Mouse (Mus musculus) hindbrain, embryonic 11.5 days (tissue): ENCODE results near the gene Hlx. TPM values are rescaled to one million over a fixed set of nuclear protein-coding genes. Genes with fewer than 3 reads are reported as not detected.

Source experiments
- ATAC-seq: fragments of 200-750 bp; cut with Nextera tagmentation; 2 replicates; pipeline ENCODE4 v1.8.0; 2017; ENCODE audit warnings: mild to moderate bottlenecking, moderate TSS enrichment, moderate library complexity; ENCODE audit not compliant: low FRiP score
- DNase-seq: peaks from one replicate; pipeline ENCODE4 v3.0.0-alpha.2; 2015; ENCODE audit warnings: low spot score
- H3K27ac ChIP-seq: fragments of 300-500 bp; sonication (generic); 2 replicates; pipeline ENCODE4 v1.5.1; 2014; ENCODE audit warnings: mild to moderate bottlenecking, low read depth, low read length
- H3K27me3 ChIP-seq: fragments of 300-500 bp; sonication (generic); 2 replicates; pipeline ENCODE4 v1.6.1; 2014; ENCODE audit warnings: mild to moderate bottlenecking, low read length, moderate library complexity, mixed read lengths; ENCODE audit not compliant: control insufficient read depth, insufficient read depth
- H3K36me3 ChIP-seq: fragments of 300-500 bp; sonication (generic); 2 replicates; pipeline ENCODE4 v1.6.1; 2014; ENCODE audit warnings: mild to moderate bottlenecking, low read length, moderate library complexity, mixed read lengths; ENCODE audit not compliant: control insufficient read depth, insufficient read depth
- H3K4me1 ChIP-seq: fragments of 300-500 bp; sonication (generic); replicated peaks from 2 replicates; pipeline ENCODE4 v1.6.1; 2014; ENCODE audit warnings: low read length, mixed read lengths; ENCODE audit not compliant: control insufficient read depth, insufficient read depth
- H3K4me2 ChIP-seq: fragments of 300-500 bp; sonication (generic); replicated peaks from 2 replicates; pipeline ENCODE4 v1.6.1; 2014; ENCODE audit warnings: mild to moderate bottlenecking, low read depth, low read length
- H3K4me3 ChIP-seq: fragments of 300-500 bp; sonication (generic); 2 replicates; pipeline ENCODE4 v1.5.1; 2014; ENCODE audit warnings: low read depth, low read length
- H3K9ac ChIP-seq: fragments of 300-500 bp; sonication (generic); 2 replicates; pipeline ENCODE4 v1.6.1; 2014; ENCODE audit warnings: low read depth, low read length
- H3K9me3 ChIP-seq: fragments of 300-500 bp; sonication (generic); 2 replicates; pipeline ENCODE4 v1.6.1; 2016; ENCODE audit warnings: low read length; ENCODE audit not compliant: control insufficient read depth
- WGBS: fragments of 180-500 bp; shearing (Covaris S2); extraction: QIAGEN DNeasy Blood & Tissue Kit; methylation state at CpG from one replicate; pipeline ENCODE4 v1.1.7; 2014; 5-methylcytosine and 5-hydroxymethylcytosine counted together
- polyA plus RNA-seq: library from polyadenylated mRNA; unstranded; fragments of >200 nt; fragmentation: Nextera tagmentation; extraction: Ambion mirVana; gene quantifications from 2 replicates; pipeline ENCODE4 v1.2.1, GENCODE M21; 2014

Gene Hlx
- 3.9 and 4.1 TPM in 2 replicates for polyA plus RNA-seq

- DNase-seq (peak; percentile 83), ATAC-seq (peak; percentile 91)
- Histone ChIP-seq H3K9me3 (no peaks in the 10 kb centered on the region), H3K27ac (0 out of 2 replicates have a peak within 1 kb of the TSS, but pooled peaks have one; percentile 1), H3K4me2 (peak within 1 kb of the TSS; percentile 93), H3K4me3 (peak within 1 kb of the TSS; percentile 50), H3K4me1 (peaks cover 13% of the 10 kb centered on the region; the same call in 1 of the 2 replicates), H3K9ac (peak within 1 kb of the TSS; percentile 29; the same call in 1 of the 2 replicates), H3K27me3 (peaks cover 82% of the 10 kb centered on the region), H3K36me3 (no peaks in the 10 kb centered on the region)
- WGBS = under 1% methylated on average over 32 of the region's 32 CpGs
Measured at GRCm38 (mm10) chr1:184732556-184733049, at the start of gene Hlx. Hlx (minus strand) TSS chr1:184732619.

GRCm38 (mm10) chr1:184782161-184782513 lies 49.7 kb upstream of the Hlx start:
- H3K9ac ChIP-seq = no peak overlapping the region
- ATAC-seq = no peak
- no peak overlapping the region for H3K4me3 ChIP-seq
- 85% methylated on average over 14 of the region's 14 CpGs for WGBS
- H3K27ac ChIP-seq = no peak overlapping the region
- no peak overlapping the region for H3K4me2 ChIP-seq
- no peaks in the 10 kb centered on the region for H3K4me1 ChIP-seq
- no peaks in the 10 kb centered on the region for H3K9me3 ChIP-seq
- no peaks in the 10 kb centered on the region for H3K36me3 ChIP-seq
- H3K27me3 ChIP-seq = no peaks in the 10 kb centered on the region
- DNase-seq = no peak

- ATAC-seq (no peak), DNase-seq (no peak)
- Histone ChIP-seq H3K4me1 (no peaks in the 10 kb centered on the region), H3K9ac (no peak overlapping the region), H3K4me3 (no peak overlapping the region), H3K9me3 (no peaks in the 10 kb centered on the region), H3K36me3 (no peaks in the 10 kb centered on the region), H3K27me3 (no peaks in the 10 kb centered on the region), H3K27ac (no peak overlapping the region), H3K4me2 (no peak overlapping the region)
- 78% methylated on average over 10 of the region's 10 CpGs for WGBS
Measured at GRCm38 (mm10) chr1:184781286-184782160, 49.1 kb upstream of the Hlx start.

- DNase-seq (no peak), ATAC-seq (no peak)
- Histone ChIP-seq H3K4me3 (no peak overlapping the region), H3K27me3 (no peaks in the 10 kb centered on the region), H3K4me1 (no peaks in the 10 kb centered on the region), H3K27ac (no peak overlapping the region), H3K36me3 (no peaks in the 10 kb centered on the region), H3K4me2 (no peak overlapping the region), H3K9me3 (no peaks in the 10 kb centered on the region), H3K9ac (no peak overlapping the region)
- WGBS = 93% methylated on average over 6 of the region's 6 CpGs
Measured at GRCm38 (mm10) chr1:184778157-184778556, 45.7 kb upstream of the Hlx start.

GRCm38 (mm10) chr1:184777061-184777795 lies 44.8 kb upstream of the Hlx start:
- Histone ChIP-seq H3K36me3 (no peaks in the 10 kb centered on the region), H3K4me1 (no peaks in the 10 kb centered on the region), H3K27me3 (no peaks in the 10 kb centered on the region), H3K27ac (no peak overlapping the region), H3K4me3 (no peak overlapping the region), H3K9me3 (no peaks in the 10 kb centered on the region), H3K4me2 (no peak overlapping the region), H3K9ac (no peak overlapping the region)
- ATAC-seq (no peak), DNase-seq (no peak)
- WGBS = 37% methylated on average over 22 of the region's 22 CpGs

GRCm38 (mm10) chr1:184775289-184775688 lies 42.9 kb upstream of the Hlx start:
- Histone ChIP-seq H3K27ac (no peak overlapping the region), H3K4me2 (no peak overlapping the region), H3K36me3 (no peaks in the 10 kb centered on the region), H3K4me3 (no peak overlapping the region), H3K9me3 (no peaks in the 10 kb centered on the region), H3K9ac (no peak overlapping the region), H3K27me3 (no peaks in the 10 kb centered on the region), H3K4me1 (no peaks in the 10 kb centered on the region)
- DNase-seq (no peak), ATAC-seq (no peak)
- WGBS = 58% methylated on average over 9 of the region's 9 CpGs

- no peak for DNase-seq
- no peaks in the 10 kb centered on the region for H3K9me3 ChIP-seq
- H3K27ac ChIP-seq = no peak overlapping the region
- no peak overlapping the region for H3K4me2 ChIP-seq
- 0 out of 2 replicates have a peak, but pooled peaks have one; percentile 22 for ATAC-seq
- no peaks in the 10 kb centered on the region for H3K4me1 ChIP-seq
- no peak overlapping the region for H3K4me3 ChIP-seq
- no peak overlapping the region for H3K9ac ChIP-seq
- no peaks in the 10 kb centered on the region for H3K27me3 ChIP-seq
- no peaks in the 10 kb centered on the region for H3K36me3 ChIP-seq
- 13% methylated on average over 9 of the region's 9 CpGs for WGBS
Measured at GRCm38 (mm10) chr1:184771891-184772249, 39.5 kb upstream of the Hlx start.

GRCm38 (mm10) chr1:184771202-184771890 lies 38.9 kb upstream of the Hlx start:
- ATAC-seq = peak; percentile 60
- Histone ChIP-seq H3K4me1 (no peaks in the 10 kb centered on the region), H3K4me3 (no peak overlapping the region), H3K27ac (no peak overlapping the region), H3K27me3 (no peaks in the 10 kb centered on the region), H3K9ac (no peak overlapping the region), H3K4me2 (no peak overlapping the region), H3K36me3 (no peaks in the 10 kb centered on the region), H3K9me3 (no peaks in the 10 kb centered on the region)
- peak; percentile 89 for DNase-seq
- 30% methylated on average over 18 of the region's 18 CpGs for WGBS
